ENCODE assay signal across 8 mouse cellular contexts in the genomic region with DNA sequence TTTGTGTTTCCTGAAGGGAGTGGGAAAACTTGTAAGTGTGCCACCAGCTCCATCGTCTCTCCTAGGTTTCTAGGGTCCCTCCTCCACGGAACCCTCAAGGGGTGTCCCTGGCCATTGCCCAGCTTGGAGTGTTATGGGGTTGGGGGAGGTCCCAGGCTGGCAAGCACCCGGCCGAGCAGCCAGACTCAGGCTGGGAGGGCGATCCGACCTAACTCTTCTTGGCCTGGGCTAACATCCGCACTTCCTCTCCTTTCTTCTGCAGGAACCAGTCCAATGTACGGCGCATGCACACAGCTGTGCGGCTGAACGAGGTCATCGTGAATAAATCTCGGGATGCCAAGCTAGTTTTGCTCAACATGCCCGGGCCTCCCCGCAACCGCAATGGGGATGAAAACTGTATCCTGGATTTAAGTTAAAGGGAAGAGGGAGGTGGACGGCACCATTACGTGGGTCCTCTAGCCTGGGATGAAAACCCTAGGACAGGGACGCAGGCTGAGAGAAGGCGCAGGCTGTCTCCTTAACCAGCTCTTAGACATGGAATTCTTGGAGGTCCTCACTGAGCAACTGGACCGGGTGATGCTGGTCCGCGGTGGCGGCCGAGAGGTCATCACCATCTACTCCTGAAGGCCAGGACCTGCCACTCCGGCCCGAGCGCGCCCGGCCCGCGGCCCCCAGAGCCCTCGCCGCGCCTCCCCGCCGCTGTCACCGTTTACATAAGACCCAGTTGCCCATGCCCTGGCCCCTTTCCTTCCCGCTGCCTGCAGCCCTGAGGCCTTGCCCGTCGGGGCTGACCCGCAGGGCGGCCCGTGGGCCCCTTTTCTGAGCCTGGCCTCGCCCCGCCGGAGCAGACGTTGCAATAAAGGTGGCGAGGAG. TPM values are rescaled to one million over a fixed set of nuclear protein-coding genes. Genes with fewer than 3 reads are reported as not detected.
DNase-seq lines count a peak whose midpoint lies in the region; ATAC-seq and TF ChIP-seq lines count a peak whose summit lies in the region.

No protein-coding gene starts in this region.

- H3K27me3 ChIP-seq in kidney, embryonic 16.5 days (ENCODE audit: insufficient read depth, low read length) = peaks cover 33% of the 10 kb centered on the region
- H3K27me3 ChIP-seq in embryonic facial prominence, embryonic 15.5 days = peaks cover 57% of the 10 kb centered on the region
- H3K27me3 ChIP-seq in intestine, embryonic 16.5 days (replicated peaks; ENCODE audit: control insufficient read depth, insufficient read depth, low read length) = peaks cover 23% of the 10 kb centered on the region
- no peaks in the 10 kb centered on the region for H3K27me3 ChIP-seq in midbrain, postnatal 0 days (ENCODE audit: insufficient read depth, low read length)

- peaks cover 16% of the 10 kb centered on the region for H3K4me1 ChIP-seq in kidney, embryonic 16.5 days (ENCODE audit: insufficient read depth, low read length)
- peaks cover 22% of the 10 kb centered on the region for H3K4me1 ChIP-seq in embryonic facial prominence, embryonic 15.5 days
- H3K4me1 ChIP-seq in intestine, embryonic 16.5 days (ENCODE audit: control insufficient read depth, insufficient read depth, low read length) = peaks cover 18% of the 10 kb centered on the region
- 0 out of 2 replicates have a peak, but pooled peaks cover 3% of the 10 kb centered on the region for H3K4me1 ChIP-seq in midbrain, postnatal 0 days (ENCODE audit: insufficient read depth, low read length)

- no peak overlapping the region for H3K27ac ChIP-seq in kidney, embryonic 16.5 days (ENCODE audit: low read length)
- no peak overlapping the region for H3K27ac ChIP-seq in embryonic facial prominence, embryonic 15.5 days (replicated peaks)
- H3K27ac ChIP-seq in intestine, embryonic 16.5 days (ENCODE audit: low read length) = no peak overlapping the region
- no peak overlapping the region for H3K27ac ChIP-seq in midbrain, postnatal 0 days (ENCODE audit: low read depth, low read length)

- H3K4me3 ChIP-seq in kidney, embryonic 16.5 days (ENCODE audit: low read length) = peak overlapping the region; percentile 41
- peak overlapping the region; percentile 40 for H3K4me3 ChIP-seq in embryonic facial prominence, embryonic 15.5 days (replicated peaks)
- H3K4me3 ChIP-seq in intestine, embryonic 16.5 days (ENCODE audit: low read length) = peak overlapping the region; percentile 38
- H3K4me3 ChIP-seq in midbrain, postnatal 0 days (ENCODE audit: low read depth, low read length) = no peak overlapping the region

- DNase-seq in kidney, adult 11 months = no peak
- DNase-seq in midbrain, postnatal 0 days (ENCODE audit: low spot score) = no peak
- no peak for DNase-seq in frontal cortex, postnatal 14 days (ENCODE audit: low spot score in 2 of 2)
- DNase-seq in right cerebral cortex, postnatal 25 days = no peak
- no peak for DNase-seq in ovary, adult 18-20 months (ENCODE audit: low spot score)

- 8% methylated on average over 49 of the region's 49 CpGs for WGBS in kidney, embryonic 16.5 days
- WGBS in embryonic facial prominence, embryonic 15.5 days = 6% methylated on average over 49 of the region's 49 CpGs
- WGBS in intestine, embryonic 16.5 days = 10% methylated on average over 49 of the region's 49 CpGs
- 17% methylated on average over 37 of the region's 49 CpGs for WGBS in midbrain, postnatal 0 days

- H3K9ac ChIP-seq in kidney, embryonic 16.5 days (replicated peaks; ENCODE audit: low read length) = peak overlapping the region; percentile 49
- H3K9ac ChIP-seq in embryonic facial prominence, embryonic 15.5 days = 0 out of 2 replicates have a peak overlapping the region, but pooled peaks have one; percentile 15
- peak overlapping the region; percentile 47 for H3K9ac ChIP-seq in intestine, embryonic 16.5 days (ENCODE audit: low read depth, low read length)
- no peak overlapping the region for H3K9ac ChIP-seq in midbrain, postnatal 0 days (replicated peaks; ENCODE audit: low read length, poor library complexity, severe bottlenecking)

- no peaks in the 10 kb centered on the region for H3K9me3 ChIP-seq in kidney, embryonic 16.5 days (ENCODE audit: low read length)
- no peaks in the 10 kb centered on the region for H3K9me3 ChIP-seq in embryonic facial prominence, embryonic 15.5 days (replicated peaks)
- no peaks in the 10 kb centered on the region for H3K9me3 ChIP-seq in intestine, embryonic 16.5 days (ENCODE audit: control insufficient read depth, low read length)
- H3K9me3 ChIP-seq in midbrain, postnatal 0 days (ENCODE audit: low read length) = no peaks in the 10 kb centered on the region

- peaks cover 27% of the 10 kb centered on the region for H3K36me3 ChIP-seq in kidney, embryonic 16.5 days (ENCODE audit: insufficient read depth, low read length)
- H3K36me3 ChIP-seq in embryonic facial prominence, embryonic 15.5 days = peaks cover 30% of the 10 kb centered on the region
- peaks cover 14% of the 10 kb centered on the region for H3K36me3 ChIP-seq in intestine, embryonic 16.5 days (ENCODE audit: control insufficient read depth, insufficient read depth, low read length)
- H3K36me3 ChIP-seq in midbrain, postnatal 0 days (ENCODE audit: insufficient read depth, low read length) = peaks cover 32% of the 10 kb centered on the region

- peak overlapping the region; percentile 66 for H3K4me2 ChIP-seq in kidney, embryonic 16.5 days (replicated peaks; ENCODE audit: low read depth, low read length)
- H3K4me2 ChIP-seq in embryonic facial prominence, embryonic 15.5 days (replicated peaks) = peak overlapping the region; percentile 67
- peak overlapping the region; percentile 62 for H3K4me2 ChIP-seq in intestine, embryonic 16.5 days (ENCODE audit: low read depth, low read length)
- H3K4me2 ChIP-seq in midbrain, postnatal 0 days (ENCODE audit: low read depth, low read length, poor library complexity, severe bottlenecking) = peak overlapping the region; percentile 33

- no peak for ATAC-seq in kidney, embryonic 16.5 days (ENCODE audit: low FRiP score, low TSS enrichment)
- no peak for ATAC-seq in embryonic facial prominence, embryonic 15.5 days (ENCODE audit: insufficient number of reproducible peaks, low FRiP score, low TSS enrichment, low read depth)
- no peak for ATAC-seq in intestine, embryonic 16.5 days
- ATAC-seq in midbrain, postnatal 0 days (ENCODE audit: low FRiP score) = no peak

- TF ChIP-seq CTCF in midbrain, postnatal 0 days (IDR thresholded peaks at IDR 0.05) = no peak

RNA-seq across cellular contexts. Expression of a gene that starts 36.5 kb away (rescaled TPM):
- 0.85 and 0.94 TPM in 2 replicates for polyA plus RNA-seq in kidney, embryonic 16.5 days (2015; fragmentation: Nextera tagmentation; extraction: Ambion mirVana)
- polyA plus RNA-seq in embryonic facial prominence, embryonic 15.5 days (2015; fragmentation: Nextera tagmentation; extraction: Ambion mirVana) = 0.72 and 0.85 TPM in 2 replicates
- 0.23 and 0.32 TPM in 2 replicates for polyA plus RNA-seq in intestine, embryonic 16.5 days (2015; fragmentation: Nextera tagmentation; extraction: Ambion mirVana)
- total RNA-seq in midbrain, postnatal 0 days (2014; rRNA removed) = 311 and 368 TPM in 2 replicates
- polyA plus RNA-seq in midbrain, postnatal 0 days (2015; fragmentation: Nextera tagmentation; extraction: Ambion mirVana) = 83.5 and 86.4 TPM in 2 replicates

RNA-seq across cellular contexts. Expression of a gene that starts 37.6 kb away (rescaled TPM):
- polyA plus RNA-seq in kidney, embryonic 16.5 days (2015; fragmentation: Nextera tagmentation; extraction: Ambion mirVana) = 69.8 and 79.5 TPM in 2 replicates
- polyA plus RNA-seq in embryonic facial prominence, embryonic 15.5 days (2015; fragmentation: Nextera tagmentation; extraction: Ambion mirVana) = 66.8 and 67.0 TPM in 2 replicates
- 41.4 and 42.4 TPM in 2 replicates for polyA plus RNA-seq in intestine, embryonic 16.5 days (2015; fragmentation: Nextera tagmentation; extraction: Ambion mirVana)
- total RNA-seq in midbrain, postnatal 0 days (2014; rRNA removed) = 74.5 and 79.2 TPM in 2 replicates
- 54.3 and 65.5 TPM in 2 replicates for polyA plus RNA-seq in midbrain, postnatal 0 days (2015; fragmentation: Nextera tagmentation; extraction: Ambion mirVana)

RNA-seq across cellular contexts. Expression of a gene that starts 56.5 kb away (rescaled TPM):
- 2.5 and 3.2 TPM in 2 replicates for polyA plus RNA-seq in kidney, embryonic 16.5 days (2015; fragmentation: Nextera tagmentation; extraction: Ambion mirVana)
- 41.4 and 46.1 TPM in 2 replicates for polyA plus RNA-seq in embryonic facial prominence, embryonic 15.5 days (2015; fragmentation: Nextera tagmentation; extraction: Ambion mirVana)
- polyA plus RNA-seq in intestine, embryonic 16.5 days (2015; fragmentation: Nextera tagmentation; extraction: Ambion mirVana) = 7.6 and 9.3 TPM in 2 replicates
- total RNA-seq in midbrain, postnatal 0 days (2014; rRNA removed) = 7.5 and 13.4 TPM in 2 replicates
- polyA plus RNA-seq in midbrain, postnatal 0 days (2015; fragmentation: Nextera tagmentation; extraction: Ambion mirVana) = 7.1 and 8.2 TPM in 2 replicates

RNA-seq across cellular contexts. Expression of a gene that starts 58.3 kb away (rescaled TPM):
- 9.3 and 12.5 TPM in 2 replicates for polyA plus RNA-seq in kidney, embryonic 16.5 days (2015; fragmentation: Nextera tagmentation; extraction: Ambion mirVana)
- 4.7 and 7.7 TPM in 2 replicates for polyA plus RNA-seq in embryonic facial prominence, embryonic 15.5 days (2015; fragmentation: Nextera tagmentation; extraction: Ambion mirVana)
- 7.6 and 9.7 TPM in 2 replicates for polyA plus RNA-seq in intestine, embryonic 16.5 days (2015; fragmentation: Nextera tagmentation; extraction: Ambion mirVana)
- 5.2 and 5.9 TPM in 2 replicates for total RNA-seq in midbrain, postnatal 0 days (2014; rRNA removed)
- polyA plus RNA-seq in midbrain, postnatal 0 days (2015; fragmentation: Nextera tagmentation; extraction: Ambion mirVana) = 4.4 and 6.4 TPM in 2 replicates

Comparison
In these comparisons a context has a peak if more than half of its experiments do, and no peak if none do; other contexts are left out.
1. RNA of a gene that starts 36.5 kb away (polyA plus RNA-seq): 83.5 to 86.4 TPM in midbrain, postnatal 0 days; 0.85 to 0.94 TPM in kidney, embryonic 16.5 days, 0.72 to 0.85 TPM in embryonic facial prominence, embryonic 15.5 days and 0.23 to 0.32 TPM in intestine, embryonic 16.5 days; every median in the first group is over 10 times any median in the second.
2. Peak in every context shown above with its lines, with median percentiles within 50 percentile points of each other: H3K4me2 ChIP-seq.